Mouse (Mus musculus) right cerebral cortex, adult 18-20 months (tissue): Measurements from ENCODE around the gene Bach2.

Experiments
- DNase-seq: peaks from one replicate; pipeline ENCODE4 v3.0.0; 2022; ENCODE audit warnings: mixed read lengths

Bach2 gene

DNA sequence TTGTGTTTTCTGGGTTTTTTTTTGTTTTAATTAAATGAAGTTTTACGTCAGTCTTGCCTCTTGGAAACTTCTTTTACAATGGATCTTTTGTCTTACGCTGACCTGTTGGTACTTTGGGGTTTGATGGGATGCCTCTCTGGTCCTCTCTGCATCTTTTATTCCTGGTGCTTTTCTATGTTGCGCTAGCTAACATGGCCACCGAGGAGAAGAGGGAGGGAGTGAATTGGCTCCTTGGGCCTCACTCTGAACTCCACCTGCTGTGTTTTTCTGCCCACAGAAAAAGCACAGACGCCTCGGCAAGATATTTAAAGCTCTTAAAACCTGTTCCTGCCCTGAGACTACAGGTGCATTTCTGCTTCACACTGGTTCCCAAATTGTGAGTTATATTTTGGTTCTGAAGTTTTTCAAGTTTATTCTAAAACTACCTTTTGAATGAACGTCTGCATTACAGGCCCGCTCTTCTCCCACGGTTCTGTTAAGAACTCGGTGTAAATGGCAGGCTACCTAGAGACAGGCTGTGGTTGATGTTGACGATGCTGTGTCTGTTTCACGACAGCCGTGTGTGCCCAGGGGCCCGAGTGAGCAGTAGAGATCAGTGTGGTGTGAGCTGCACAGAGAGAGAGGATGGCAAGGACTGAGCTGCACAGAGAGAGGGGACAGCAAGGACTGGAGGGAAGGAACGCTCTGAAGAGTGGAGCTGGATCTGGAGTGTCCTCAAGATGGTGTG, 13.5 kb downstream of the Bach2 start:
- DNase-seq: no peak

DNA sequence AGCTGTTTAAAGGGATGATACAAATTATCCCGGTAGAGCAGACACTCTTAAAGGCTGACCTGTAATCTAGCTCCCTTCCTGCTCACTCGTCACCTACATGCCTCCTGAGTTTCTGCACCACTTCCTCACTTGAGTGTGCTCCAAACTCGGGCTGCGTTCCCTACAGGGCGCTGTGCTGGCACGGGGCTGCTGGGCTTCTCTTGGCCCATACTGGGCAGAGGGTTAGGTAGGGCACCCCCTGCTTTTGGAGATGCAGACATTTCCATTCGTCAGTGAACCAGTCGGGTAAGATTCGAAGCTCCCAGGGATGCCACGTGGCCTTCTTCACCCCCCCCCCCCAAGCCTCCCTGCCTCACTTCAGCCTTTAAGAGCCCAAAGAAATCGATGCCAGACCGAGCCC, 19.1 kb downstream of the Bach2 start:
- DNase-seq: no peak

DNA sequence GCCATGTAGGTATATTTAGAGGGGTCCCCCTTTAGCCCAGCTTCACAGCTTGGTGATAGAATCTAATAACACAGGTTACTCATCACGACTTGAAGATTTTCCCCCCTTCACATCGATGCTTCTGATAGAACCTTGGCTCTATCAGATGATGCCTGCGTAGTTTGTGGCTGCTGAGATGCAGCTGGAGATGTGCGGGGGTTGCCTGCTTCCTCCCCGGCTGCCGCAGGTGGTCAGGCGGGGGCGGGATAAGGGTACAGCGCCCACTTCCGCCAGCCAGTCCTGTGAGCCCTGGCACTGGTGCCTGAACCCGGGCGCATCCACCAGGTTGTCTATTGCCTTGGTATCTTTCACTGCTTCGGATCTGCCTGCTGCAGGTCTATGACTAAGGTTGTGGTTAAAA, 19.5 kb downstream of the Bach2 start:
- no peak for DNase-seq

DNA sequence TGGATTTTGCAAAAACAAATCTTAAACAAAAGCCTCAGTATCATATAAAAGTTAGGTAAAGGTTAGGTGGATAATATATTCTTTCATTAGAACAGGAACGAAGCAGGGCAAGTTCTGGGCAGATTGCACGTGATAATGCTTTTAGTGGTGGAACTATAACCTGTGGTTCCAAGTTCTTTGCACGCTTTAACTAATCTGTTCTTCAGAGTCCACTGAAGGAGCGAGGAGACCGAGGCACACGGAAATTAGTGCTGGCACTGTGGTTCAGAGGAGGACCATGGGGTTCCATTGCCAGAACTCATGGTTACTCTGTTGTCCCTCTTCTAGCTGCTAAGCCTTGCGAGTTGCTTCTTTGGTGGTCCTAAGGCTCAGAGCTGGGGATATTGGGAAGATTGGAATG, 20.0 kb downstream of the Bach2 start:
- DNase-seq: no peak

DNA sequence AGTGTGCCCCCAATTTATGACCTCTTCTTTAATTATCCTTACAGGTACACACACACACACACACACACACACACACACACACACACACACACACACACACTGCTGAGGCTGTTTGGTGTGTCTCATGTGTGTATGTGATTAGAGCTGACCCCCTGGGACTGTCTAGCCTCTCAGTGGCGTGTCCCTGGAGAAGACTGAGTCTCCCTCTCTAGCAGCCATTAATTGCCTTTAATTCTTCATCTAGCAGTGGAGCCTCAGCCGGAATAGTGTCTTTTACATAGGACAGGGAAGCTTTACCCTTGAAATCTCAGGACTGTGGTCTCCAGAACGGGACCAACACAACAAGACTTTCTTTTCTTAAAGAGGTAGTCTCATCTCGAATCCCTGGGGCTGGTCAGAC, 22.3 kb downstream of the Bach2 start:
- DNase-seq: no peak

DNA sequence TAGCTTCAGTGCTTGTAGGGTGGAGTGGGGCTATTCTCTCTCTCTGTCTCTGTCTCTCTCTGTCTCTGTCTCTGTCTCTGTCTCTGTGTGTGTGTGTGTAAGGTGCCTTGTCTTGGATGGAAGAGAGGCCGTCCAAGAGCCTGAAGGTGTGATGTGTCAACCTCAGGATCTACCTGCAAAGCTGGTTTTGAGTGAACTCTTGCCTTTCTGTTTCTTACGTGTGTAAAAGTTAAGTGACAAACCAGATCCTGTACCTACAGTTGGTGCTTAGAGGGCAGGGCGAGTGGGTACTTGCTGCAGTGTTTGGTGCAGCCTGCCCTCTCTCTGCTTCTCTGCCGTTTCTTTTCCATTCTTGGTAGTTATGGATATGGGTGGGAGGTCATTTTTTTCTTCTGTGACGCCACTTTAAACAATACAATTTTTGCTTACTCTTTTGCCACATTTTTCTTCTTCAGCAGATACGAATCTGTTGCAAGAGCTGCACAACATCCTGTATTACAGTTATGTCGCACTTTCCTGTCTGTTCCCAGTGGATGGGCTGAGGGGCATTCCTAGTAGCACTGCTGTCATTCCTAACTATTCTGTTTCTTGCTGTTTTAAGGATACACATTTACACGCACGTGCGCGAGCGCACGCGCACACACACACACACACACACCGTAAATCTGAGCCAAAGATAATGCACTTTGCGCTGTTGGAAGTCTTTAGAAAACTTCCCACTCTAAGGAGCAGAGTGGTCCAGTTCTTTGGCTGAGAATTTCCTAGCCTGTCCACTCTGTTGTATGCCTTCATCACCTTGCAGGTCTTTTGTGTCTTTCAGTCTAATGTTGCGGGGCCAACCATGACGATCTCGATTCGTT, 24.5 kb downstream of the Bach2 start:
- DNase-seq: no peak

DNA sequence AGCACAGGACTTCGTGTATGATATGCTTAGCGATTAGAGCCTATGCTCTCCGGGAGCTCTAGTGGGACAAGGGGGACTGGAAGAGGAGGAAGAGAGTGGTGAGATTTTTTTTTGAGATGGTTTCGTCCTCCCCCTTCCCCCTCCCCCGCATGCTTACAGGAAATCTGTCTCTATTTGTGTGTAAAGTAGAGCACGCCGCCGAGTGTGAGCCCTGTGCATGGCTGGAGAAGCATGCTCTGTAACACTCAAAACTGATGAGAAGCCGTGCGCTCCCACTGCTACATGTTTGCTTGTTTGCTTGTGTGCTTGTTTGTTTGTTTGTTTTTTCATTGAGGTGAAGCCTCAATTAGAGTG, 25.1 kb downstream of the Bach2 start:
- no peak for DNase-seq

DNA sequence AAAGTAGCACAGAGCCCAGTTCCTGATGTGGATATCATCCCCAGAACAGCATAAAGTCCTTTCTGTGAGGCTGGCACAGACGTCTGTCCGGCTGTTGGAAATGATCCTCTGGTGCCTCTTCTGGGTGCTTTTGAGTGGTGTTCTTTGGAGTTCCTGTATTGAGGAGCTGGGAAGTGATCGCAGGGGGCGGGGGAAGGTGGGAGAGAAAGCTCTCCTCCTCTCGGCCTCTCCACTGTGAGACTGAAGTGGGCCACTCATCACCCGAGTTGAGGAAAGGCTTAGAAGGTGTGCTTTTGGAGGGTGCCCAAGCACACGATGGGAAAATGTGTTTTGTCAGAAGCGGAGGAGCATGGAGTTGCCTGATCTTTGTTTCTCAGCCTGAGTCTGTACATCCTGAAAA, 26.3 kb downstream of the Bach2 start:
- no peak for DNase-seq

DNA sequence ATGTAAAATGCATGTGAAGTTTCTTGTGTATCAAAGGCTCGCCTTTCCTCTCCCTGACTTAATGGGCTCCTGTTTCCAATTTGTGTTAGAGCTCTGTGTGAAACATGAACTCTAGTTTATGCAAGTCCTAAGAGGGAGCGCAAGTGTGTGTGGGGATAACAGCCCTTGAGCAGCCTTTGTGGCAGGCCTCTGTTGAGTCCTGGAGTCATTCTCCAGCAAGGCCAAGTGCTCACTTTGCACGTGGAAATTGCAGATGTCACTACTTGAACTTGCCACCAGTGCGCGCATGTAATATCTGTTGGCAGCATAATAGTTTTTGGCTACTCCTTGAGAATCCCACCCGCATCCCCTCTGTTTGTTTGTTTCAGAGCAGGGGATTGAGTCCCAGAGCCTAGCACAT, 28.1 kb downstream of the Bach2 start:
- no peak for DNase-seq

DNA sequence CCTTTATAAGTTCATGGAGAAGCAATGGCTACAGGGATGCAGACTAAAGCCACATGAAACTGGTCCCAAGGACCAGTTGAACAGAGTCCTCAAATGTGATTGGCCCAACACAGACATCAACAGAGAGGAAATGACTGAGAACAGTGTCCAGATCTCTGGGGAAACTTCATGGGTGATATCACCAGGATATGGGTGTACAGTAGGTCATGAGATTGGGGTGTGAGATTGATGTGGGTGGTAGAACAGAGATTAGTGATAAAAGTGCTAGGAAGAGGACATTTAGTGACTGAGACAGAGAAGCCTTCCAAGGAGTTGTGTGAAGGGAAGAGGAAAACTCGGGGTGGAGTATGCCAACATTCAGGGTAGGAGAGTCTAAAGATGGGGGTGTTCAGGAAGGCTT, 29.4 kb downstream of the Bach2 start:
- no peak for DNase-seq

DNA sequence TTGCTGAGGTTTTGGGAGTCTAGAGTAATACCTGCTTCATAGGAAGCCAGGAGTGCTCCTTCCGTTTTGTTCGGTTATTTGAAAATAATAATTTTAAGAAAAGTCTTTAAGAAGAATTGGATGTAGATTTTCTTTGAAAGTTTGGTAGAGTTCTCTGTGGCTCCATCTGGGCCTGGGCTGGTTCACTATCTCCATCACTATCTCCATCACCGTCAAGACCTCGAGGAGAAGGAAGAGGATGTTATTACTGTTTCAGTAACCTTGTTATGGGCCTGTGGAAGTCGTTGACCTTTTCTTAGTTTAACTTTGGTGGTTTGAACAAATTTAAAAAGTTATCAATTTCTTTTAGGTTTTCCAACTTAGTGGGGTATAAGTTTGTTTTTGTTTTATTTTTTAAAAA, 33.8 kb downstream of the Bach2 start:
- DNase-seq: no peak

DNA sequence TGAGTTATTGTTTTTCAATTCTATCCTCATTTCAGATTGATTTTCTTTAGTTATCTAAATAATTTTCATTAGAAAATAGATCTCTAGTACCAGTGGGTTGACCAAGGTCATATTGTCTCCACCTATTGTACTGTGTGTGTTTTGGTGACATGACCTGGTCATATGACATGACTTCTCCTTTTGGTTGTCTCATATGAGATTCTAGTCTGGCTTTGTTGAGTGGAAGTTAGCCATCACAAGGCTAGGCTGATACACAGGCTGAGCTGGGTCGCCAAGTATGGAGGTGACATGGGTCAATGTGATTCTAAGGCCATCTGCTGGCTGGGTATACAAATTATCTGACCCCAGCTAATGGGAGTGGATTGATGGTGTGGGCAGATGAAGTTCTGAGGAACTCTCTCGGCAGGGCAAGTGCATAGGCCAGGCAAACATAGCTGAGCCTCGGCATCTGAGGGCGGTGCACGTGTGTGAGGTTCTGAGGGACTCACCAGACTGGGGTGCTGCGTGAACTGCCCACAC, 36.2 kb downstream of the Bach2 start:
- no peak for DNase-seq

DNA sequence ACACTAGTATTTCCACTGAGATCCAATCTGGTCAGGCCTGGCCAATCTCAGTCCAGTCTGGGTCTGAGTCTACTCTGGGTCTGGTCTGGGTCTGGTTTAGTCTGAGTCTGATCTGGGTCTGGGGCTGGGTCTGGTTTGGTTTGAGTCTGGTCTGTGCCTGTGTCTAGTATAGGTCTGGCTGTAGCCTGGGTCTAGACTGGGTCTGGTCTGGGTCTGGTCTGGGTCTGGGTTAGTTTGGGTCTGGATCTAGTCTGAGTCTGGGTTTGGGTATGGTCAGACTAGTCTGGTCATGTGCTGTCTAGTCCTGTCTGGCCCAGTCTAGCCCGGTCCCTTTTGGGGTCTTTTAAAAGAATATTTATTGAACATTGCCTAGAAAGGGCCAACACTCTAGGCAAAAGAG, 41.2 kb downstream of the Bach2 start:
- DNase-seq: no peak

DNA sequence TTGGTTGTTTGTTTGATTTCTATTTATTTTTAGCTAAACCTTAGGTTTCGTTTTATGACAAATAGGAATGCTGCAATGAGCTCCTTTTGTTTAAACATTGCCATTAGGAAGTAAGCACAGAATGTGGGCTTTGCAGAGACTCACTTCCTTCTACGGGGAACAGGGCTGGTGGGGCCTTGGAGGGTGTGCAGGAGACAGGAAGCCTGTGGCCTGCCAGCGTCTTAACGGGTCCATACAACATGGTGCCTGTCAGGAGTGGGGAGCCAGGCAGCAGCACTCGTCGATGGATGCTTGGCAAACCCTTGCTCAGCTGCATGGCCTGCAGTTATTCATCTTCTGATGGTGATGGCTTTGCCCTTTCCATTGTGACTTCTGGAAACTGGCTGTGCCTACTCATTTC, 41.8 kb downstream of the Bach2 start:
- DNase-seq: no peak

DNA sequence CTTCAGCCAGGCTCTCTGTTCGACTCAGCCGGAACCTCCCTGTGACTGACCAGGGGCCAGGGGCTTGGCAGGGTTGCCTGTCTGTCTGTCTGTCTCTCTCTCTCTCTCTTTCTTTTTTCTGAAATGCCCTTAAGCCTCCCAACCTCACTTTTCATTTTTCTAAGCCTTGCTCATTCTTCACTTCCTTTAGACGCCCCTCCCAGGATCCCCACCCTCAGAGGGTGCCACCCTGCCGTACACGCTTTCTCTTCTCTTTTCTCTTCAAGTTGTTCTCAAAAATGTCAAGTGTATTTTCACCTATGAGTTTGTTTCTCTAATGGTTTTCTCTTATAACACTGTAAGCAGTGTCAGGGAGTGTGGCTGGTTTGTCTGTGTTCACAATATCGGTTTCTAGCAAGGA, 42.7 kb downstream of the Bach2 start:
- no peak for DNase-seq

DNA sequence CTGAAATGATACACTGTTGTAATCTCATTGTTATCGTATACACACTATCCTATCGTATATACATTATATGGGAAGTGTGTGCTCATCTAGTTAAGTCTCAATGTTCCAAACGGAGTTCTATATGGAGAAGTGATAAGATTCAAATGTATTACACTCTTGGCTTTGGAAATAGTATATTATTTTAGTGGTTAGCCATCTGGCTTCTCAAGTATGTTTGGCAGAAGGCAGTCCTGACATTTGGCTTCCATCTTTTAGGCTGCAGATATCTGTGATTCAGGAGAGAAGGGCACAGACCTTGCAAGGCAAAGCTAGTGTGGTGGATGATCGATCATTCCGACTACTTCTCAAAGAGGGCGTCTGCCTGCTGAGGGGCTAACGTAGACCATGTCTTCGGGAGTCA, 47.8 kb downstream of the Bach2 start:
- no peak for DNase-seq

DNA sequence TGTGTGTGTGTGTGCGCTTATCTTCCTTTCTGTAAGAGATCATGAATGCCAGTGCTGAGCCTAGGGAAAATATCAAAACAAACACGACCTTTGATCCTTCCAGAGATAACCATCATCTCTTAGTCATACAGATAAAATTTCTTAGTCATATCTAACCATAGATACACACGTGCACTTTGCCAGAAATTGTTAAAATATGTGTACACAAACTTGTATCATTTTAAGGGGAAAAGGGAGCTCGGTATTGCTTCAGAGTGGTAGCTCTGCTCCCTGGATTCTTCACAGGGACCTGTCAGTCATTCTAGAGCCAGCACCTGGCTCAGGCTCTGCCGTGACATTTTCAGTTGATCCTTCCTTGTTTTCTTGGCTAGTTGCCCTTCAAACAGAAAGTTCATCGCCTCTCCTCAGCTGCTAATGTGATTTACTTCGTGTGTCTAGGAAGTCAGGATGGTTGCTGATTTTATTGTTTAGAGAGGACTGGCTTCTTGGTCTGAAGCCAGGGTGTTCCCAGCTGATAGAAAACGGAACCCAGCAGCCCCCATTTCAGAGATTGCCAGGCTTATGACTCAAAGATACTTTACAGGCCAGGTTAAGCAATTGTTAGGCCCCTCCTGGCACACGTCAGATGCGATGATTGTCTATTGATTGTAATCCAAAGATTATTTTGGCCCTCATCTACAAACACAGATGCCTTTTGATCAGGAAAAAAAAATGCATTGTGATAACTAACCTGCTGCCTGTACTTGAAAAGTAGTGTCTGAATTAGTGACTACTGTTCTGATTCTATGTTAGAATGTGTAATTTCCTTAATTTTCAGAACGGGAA, 49.6 kb downstream of the Bach2 start:
- no peak for DNase-seq

DNA sequence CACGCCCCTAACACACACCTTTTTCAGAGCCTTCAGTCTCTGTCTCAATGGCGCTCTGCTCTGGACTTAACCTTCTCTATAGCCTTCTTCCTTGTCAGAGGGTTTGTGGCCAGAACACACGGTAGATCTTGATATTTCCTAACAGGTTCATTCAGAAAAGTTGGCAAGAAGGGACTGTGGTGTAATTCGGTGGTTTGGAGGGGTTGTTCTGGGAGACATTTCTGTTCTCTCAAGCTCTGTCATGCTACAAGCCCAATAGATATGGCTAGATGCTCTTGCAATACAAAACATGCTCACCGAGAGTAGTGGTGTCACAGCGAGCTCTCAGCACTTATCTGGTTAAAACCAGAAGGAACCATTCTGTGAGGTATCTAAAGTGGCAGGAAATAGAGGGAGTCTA, 51.2 kb downstream of the Bach2 start:
- no peak for DNase-seq

DNA sequence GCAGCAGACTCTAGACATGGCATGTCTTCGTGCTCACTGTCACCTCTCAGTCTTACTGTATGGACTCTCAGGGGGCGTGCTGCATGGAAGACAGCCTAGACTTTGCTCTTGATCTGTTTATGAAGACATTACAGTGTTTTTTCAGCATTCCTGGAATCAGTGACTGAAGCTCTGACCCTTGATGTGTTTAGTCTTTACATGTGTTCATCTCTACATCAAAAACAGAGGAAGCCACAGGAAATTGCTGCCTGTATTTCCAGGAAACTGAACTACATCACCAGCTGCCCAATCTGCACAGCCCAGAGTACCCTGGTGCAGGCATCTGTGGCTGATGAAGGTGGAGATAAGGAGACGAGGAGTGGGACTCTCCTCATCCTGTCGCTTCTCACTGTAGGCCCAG, 52.8 kb downstream of the Bach2 start:
- no peak for DNase-seq

DNA sequence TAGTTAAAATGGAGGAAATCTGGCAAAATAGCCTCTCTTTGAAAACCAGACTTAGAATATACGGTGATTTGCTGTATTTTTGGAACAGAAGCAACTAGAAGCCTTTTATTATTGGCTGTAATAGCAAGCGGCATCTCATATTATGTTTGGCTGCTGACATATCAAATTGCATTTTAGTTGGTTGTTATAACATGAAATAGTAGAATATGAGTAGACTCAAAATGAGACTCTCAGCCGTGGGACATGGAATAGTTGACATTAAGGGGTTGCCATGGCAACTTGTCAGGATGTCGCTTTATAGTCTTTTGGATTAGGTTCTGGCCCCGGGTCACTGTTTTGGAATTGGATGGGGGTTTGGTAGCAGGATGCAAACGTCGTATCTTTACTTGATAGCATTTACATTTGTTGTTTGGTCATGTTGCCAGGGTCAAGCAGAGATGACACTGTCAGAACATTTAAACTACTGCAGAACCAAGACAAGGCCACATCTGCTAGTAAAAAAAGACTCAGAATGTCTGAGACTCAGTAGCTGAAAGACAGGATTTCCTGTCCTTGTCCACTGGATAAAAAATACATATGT, 55.2 kb downstream of the Bach2 start:
- no peak for DNase-seq

DNA sequence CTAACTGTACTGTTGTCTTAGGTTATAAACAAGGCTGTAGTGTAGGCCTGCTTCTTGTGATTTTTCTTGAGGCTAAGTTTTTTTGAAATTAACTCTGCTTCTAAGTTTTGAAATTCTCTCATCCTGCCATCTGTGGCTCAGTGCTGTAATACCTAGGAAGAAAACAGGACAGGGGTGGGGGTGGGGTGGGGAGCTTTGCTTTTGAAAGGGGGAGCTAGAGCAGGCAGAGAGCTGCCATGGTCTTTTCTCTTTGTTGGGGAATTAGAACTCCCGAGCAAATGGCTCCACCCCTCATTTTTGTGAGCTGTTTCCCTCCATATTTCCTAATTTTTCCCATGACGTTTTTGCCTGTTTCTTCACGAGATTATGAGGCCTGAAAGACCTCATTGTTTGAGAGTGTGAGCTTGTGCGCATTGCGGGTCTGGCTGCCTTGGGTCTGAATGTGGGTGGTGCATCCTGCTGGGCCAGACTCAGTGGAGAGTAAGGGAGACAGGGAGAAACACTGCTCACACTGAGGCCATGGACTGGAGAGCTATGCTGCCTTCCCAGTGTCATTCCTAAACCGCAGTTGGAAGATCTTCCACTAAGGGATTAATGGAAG, 58.6 kb downstream of the Bach2 start:
- DNase-seq: no peak

DNA sequence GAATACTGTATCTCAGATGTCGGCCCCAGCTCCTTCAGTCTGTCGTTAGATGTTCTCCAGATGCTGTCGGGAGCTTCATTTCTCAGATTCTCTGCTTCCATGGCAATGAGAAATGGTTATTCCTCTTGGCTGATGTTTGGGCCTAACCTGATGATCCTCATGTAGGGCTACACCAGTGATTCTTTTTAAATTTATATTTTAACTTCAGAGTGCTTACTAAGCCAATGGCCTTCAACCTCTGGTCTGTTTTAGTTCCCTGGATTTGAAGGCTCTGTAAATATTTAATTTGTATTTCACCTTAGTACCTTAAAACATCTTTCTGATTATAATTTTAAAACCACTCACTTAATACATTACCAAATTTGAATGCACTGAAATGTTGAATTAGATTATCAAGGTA, 60.6 kb downstream of the Bach2 start:
- DNase-seq: no peak

DNA sequence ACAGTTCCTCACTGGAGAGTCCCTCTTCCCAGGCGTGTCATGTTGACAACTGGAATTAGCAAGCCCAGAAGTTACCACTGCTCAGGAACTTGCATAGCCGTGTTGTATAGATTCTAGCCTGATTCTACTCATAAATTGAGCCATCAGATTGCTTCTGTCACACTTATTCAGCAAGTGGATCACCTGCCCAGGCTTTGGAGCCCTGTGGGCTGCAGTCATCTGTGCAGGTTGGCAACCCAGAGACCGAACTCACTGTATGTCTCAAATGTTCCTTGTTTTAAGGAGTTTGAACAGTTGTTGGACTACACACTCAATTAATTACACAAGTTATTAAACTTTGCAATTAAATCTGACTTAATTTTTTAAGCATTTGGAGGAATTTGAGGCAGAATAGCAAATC, 61.4 kb downstream of the Bach2 start:
- no peak for DNase-seq
